Mouse (Mus musculus): Measurements from ENCODE around the gene Apba1. TPM values are rescaled to one million over a fixed set of nuclear protein-coding genes. Genes with fewer than 3 reads are reported as not detected.

The Apba1 gene
- polyA plus RNA-seq, 1 experiment from 2014 or later: 0.25 TPM

DNA sequence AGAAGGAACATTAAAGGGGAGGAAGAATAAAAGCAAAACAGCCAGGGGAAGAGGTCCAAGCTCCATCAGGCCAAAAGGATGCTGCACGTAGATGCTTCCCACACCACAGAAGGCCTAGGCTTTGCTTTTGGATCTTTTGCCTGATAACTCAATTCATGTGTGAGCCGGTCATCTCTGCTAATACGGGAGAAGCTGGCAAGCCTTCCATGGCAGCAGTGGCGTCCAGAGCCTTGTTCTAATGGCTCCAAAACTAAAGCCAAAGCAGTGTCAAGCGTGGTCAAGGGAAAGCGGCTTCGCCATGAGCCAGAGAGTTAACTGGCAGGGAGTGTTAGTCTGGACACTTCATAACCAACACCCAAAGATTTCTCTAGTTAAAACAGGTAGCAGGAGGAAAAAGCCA lies 144.4 kb downstream of the Apba1 start:
- H3K9me3 ChIP-seq (ENCODE audit: low read depth, low read length): no peaks in the 10 kb centered on the region
- no peaks in the 10 kb centered on the region for H3K4me1 ChIP-seq (ENCODE audit: insufficient read depth)
- H3K4me3 ChIP-seq (ENCODE audit: low read depth, low read length): no peak overlapping the region
- DNase-seq (no peak), ATAC-seq (ENCODE audit: insufficient read depth) (no peak)
- H3K27ac ChIP-seq (ENCODE audit: low read depth): no peak overlapping the region
- H3K27me3 ChIP-seq (ENCODE audit: insufficient read depth, low read length): no peaks in the 10 kb centered on the region
- 94% methylated on average over 7 of the region's 7 CpGs for WGBS
- no peaks in the 10 kb centered on the region for H3K36me3 ChIP-seq (ENCODE audit: insufficient read depth)
- H3K9ac ChIP-seq: no peak overlapping the region
- no peak overlapping the region for H3K4me2 ChIP-seq
- TF ChIP-seq CTCF (IDR thresholded peaks at IDR 0.05; ENCODE audit: low read depth): no peak

DNA sequence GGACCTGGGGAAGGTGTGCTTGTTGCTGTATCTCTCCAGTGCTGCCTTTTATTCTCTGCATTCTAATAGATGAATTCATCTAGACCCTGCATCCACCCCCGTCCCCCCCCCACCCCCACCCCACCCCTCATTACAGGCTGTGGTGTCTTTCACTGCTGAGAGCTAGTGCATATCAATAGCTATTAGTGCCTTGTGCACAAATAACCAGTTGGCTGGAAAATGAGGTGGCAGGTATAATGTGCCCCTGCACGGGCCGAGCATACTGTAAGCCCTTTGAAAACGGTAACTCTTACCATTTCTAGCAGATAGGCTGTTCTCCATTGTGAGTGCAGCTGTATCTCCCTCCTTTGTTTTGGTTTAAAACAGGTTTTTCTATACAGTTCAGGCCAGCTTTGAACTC lies 146.2 kb downstream of the Apba1 start:
- WGBS: 76% methylated on average over 4 of the region's 4 CpGs

GRCm38 (mm10) chr19:23905772-23906171 lies 147.1 kb downstream of the Apba1 start:
- Histone ChIP-seq H3K36me3 (ENCODE audit: insufficient read depth) (no peaks in the 10 kb centered on the region), H3K4me1 (ENCODE audit: insufficient read depth) (no peaks in the 10 kb centered on the region), H3K27ac (ENCODE audit: low read depth) (no peak overlapping the region), H3K27me3 (ENCODE audit: insufficient read depth, low read length) (no peaks in the 10 kb centered on the region), H3K4me2 (no peak overlapping the region), H3K9me3 (ENCODE audit: low read depth, low read length) (no peaks in the 10 kb centered on the region), H3K9ac (no peak overlapping the region), H3K4me3 (ENCODE audit: low read depth, low read length) (no peak overlapping the region)
- WGBS: 50% methylated on average over 5 of the region's 5 CpGs
- TF ChIP-seq CTCF (IDR thresholded peaks at IDR 0.05; ENCODE audit: low read depth): no peak
- DNase-seq (no peak), ATAC-seq (ENCODE audit: insufficient read depth) (no peak)

More for the DNA sequence above, 146.2 kb downstream of the Apba1 start:
- Histone ChIP-seq H3K4me2 (no peak overlapping the region), H3K4me1 (ENCODE audit: insufficient read depth) (no peaks in the 10 kb centered on the region), H3K27me3 (ENCODE audit: insufficient read depth, low read length) (no peaks in the 10 kb centered on the region), H3K9ac (no peak overlapping the region), H3K4me3 (ENCODE audit: low read depth, low read length) (no peak overlapping the region), H3K27ac (ENCODE audit: low read depth) (no peak overlapping the region), H3K36me3 (ENCODE audit: insufficient read depth) (no peaks in the 10 kb centered on the region), H3K9me3 (ENCODE audit: low read depth, low read length) (no peaks in the 10 kb centered on the region)
- TF ChIP-seq CTCF (IDR thresholded peaks at IDR 0.05; ENCODE audit: low read depth): no peak
- no peak for ATAC-seq (ENCODE audit: insufficient read depth)
- no peak for DNase-seq

DNA sequence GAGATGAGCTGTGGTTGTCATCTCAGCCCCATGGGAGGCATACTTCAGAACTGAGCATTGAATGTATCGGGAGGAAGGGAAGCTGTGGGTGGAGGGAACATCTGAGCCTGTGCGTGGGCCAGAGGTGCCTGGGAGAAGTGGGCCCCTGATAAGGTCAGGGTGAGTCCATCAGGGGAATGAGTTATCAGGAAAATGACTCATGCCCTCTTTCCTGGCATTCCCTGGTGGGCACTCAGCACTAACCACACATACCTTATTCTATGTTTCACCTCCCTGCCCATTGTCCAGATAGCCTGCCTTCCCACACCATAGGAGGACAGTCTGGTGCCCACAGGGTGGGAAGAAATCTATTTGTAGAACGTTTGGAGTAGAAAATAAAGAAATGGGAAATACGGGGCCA lies 151.7 kb downstream of the Apba1 start:
- Histone ChIP-seq H3K36me3 (ENCODE audit: insufficient read depth) (no peaks in the 10 kb centered on the region), H3K27ac (ENCODE audit: low read depth) (no peak overlapping the region), H3K4me2 (no peak overlapping the region), H3K9ac (no peak overlapping the region), H3K9me3 (ENCODE audit: low read depth, low read length) (no peaks in the 10 kb centered on the region), H3K4me1 (ENCODE audit: insufficient read depth) (no peaks in the 10 kb centered on the region), H3K4me3 (ENCODE audit: low read depth, low read length) (no peak overlapping the region), H3K27me3 (ENCODE audit: insufficient read depth, low read length) (no peaks in the 10 kb centered on the region)
- TF ChIP-seq CTCF (IDR thresholded peaks at IDR 0.05; ENCODE audit: low read depth): no peak
- DNase-seq (no peak), ATAC-seq (ENCODE audit: insufficient read depth) (no peak)
- WGBS: 58% methylated on average over 4 of the region's 4 CpGs

DNA sequence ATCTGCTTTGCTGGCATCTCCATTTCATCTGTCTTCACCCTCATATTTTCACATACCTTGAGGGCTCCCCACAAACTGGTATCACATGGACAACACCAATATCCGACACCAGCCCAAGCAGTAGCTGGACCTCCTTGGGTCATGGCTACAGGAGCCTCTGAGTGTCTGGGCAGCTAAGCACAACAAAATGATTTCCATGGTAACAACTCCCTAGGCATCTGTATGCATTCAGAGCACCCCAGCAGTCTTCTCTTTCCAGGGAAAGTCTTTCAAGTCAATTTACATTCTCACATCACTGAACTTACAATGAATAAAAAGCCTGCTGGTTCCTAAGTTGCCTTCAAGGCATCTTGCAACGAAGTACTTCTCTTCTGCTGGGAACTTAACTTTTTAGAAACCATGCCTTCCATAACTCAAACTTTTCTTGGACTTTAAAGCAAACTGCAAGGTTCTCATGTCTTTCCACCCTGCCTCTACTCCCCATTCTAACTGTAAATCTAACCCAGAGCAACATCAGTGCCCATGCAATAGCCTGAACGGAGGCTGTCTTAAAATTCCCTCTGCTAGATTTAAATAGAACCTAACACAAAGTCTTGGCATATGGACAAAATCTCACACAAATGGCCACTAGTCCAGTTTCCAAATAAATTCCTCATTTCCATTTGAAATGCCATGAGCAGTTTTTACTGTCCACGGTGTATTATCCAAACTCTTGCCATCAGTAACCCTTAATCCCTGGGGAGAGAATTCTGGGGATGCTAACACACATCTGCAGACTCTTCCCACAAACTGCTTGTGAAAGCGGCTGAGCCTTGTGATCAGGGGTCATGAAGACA lies 160.9 kb downstream of the Apba1 start:
- no peak overlapping the region for H3K4me3 ChIP-seq (ENCODE audit: low read depth, low read length)
- H3K27ac ChIP-seq (ENCODE audit: low read depth): no peak overlapping the region
- DNase-seq (no peak), ATAC-seq (ENCODE audit: insufficient read depth) (no peak)
- H3K36me3 ChIP-seq (ENCODE audit: insufficient read depth): no peaks in the 10 kb centered on the region
- no peaks in the 10 kb centered on the region for H3K27me3 ChIP-seq (ENCODE audit: insufficient read depth, low read length)
- no peak overlapping the region for H3K9ac ChIP-seq
- peaks cover 4% of the 10 kb centered on the region; the same call in 1 of the 2 replicates for H3K4me1 ChIP-seq (ENCODE audit: insufficient read depth)
- 65% methylated on average over 5 of the region's 5 CpGs for WGBS
- no peak overlapping the region for H3K4me2 ChIP-seq
- TF ChIP-seq CTCF (IDR thresholded peaks at IDR 0.05; ENCODE audit: low read depth): no peak
- H3K9me3 ChIP-seq (ENCODE audit: low read depth, low read length): no peaks in the 10 kb centered on the region

- WGBS: 68% methylated on average over 8 of the region's 8 CpGs
- H3K4me3 ChIP-seq (ENCODE audit: low read depth, low read length): no peak overlapping the region
- ATAC-seq (ENCODE audit: insufficient read depth): no peak
Observed at GRCm38 (mm10) chr19:23920220-23920544, 161.5 kb downstream of the Apba1 start.

DNA sequence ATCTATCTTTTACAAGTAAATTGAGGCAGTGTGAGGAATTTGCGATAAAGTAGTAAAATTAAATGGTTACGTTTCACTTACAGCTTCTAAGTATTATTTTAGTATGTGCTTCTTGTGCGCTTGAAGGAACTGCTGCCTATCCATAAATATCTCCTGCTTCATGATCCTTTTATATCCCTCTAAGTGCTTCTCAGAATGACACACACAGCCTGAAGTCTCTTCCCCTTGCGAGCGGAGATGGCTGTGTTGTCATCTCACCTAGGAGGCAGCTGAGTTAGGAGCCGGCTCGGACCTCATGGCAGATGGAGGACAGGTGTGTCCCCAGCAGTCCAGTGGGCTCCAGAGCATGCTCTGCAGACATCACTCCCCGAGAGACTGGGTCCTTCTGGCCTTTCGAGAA lies 163.9 kb downstream of the Apba1 start:
- ATAC-seq (ENCODE audit: insufficient read depth): no peak
- Histone ChIP-seq H3K36me3 (ENCODE audit: insufficient read depth) (no peaks in the 10 kb centered on the region), H3K27me3 (ENCODE audit: insufficient read depth, low read length) (no peaks in the 10 kb centered on the region), H3K4me2 (no peak overlapping the region), H3K9ac (no peak overlapping the region), H3K4me3 (ENCODE audit: low read depth, low read length) (no peak overlapping the region), H3K27ac (ENCODE audit: low read depth) (no peak overlapping the region), H3K9me3 (ENCODE audit: low read depth, low read length) (no peaks in the 10 kb centered on the region), H3K4me1 (ENCODE audit: insufficient read depth) (peaks cover 4% of the 10 kb centered on the region; the same call in 1 of the 2 replicates)
- TF ChIP-seq CTCF (IDR thresholded peaks at IDR 0.05; ENCODE audit: low read depth): no peak
- no peak for DNase-seq
- 91% methylated on average over 9 of the region's 9 CpGs for WGBS

More at GRCm38 (mm10) chr19:23920220-23920544, 161.5 kb downstream of the Apba1 start:
- Histone ChIP-seq H3K9me3 (ENCODE audit: low read depth, low read length) (no peaks in the 10 kb centered on the region), H3K27me3 (ENCODE audit: insufficient read depth, low read length) (no peaks in the 10 kb centered on the region), H3K36me3 (ENCODE audit: insufficient read depth) (no peaks in the 10 kb centered on the region), H3K9ac (no peak overlapping the region), H3K27ac (ENCODE audit: low read depth) (no peak overlapping the region), H3K4me1 (ENCODE audit: insufficient read depth) (peaks cover 4% of the 10 kb centered on the region; the same call in 1 of the 2 replicates), H3K4me2 (no peak overlapping the region)
- no peak for TF ChIP-seq CTCF (IDR thresholded peaks at IDR 0.05; ENCODE audit: low read depth)
- DNase-seq: peak; percentile 36

All from lung, embryonic 14.5 days (tissue).